Mouse (Mus musculus): ENCODE results near the gene Exd2. TPM values are rescaled to one million over a fixed set of nuclear protein-coding genes. Genes with fewer than 3 reads are reported as not detected.

Gene Exd2
- total RNA-seq, 2 experiments from 2014 or later, result 18.6 to 20.2 TPM

- no peak for DNase-seq
Observed at GRCm38 (mm10) chr12:80495691-80496090, 32.8 kb downstream of the Exd2 start.

- DNase-seq, result no peak
Observed at GRCm38 (mm10) chr12:80498356-80498755, 35.5 kb downstream of the Exd2 start.

DNA sequence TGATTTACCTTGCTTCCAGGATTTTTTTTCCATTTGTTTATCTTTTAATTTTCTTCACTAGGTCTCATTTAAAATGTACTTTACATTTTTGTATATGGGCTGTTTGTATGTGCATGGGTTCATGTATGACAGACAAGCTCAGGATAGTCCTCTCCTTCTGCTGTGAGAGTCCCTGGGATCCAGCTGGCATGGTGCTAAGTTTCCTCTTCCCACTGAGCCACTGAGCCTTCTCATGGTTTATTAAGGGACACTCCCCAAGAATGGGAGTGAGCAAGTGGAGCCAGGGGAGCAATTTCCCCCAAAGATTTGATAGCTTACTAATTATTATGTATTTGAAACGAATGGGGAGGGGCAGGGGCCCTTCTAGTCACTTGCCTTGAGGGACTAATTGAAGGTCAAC, 37.6 kb downstream of the Exd2 start:
- DNase-seq, result no peak

GRCm38 (mm10) chr12:80504718-80505117, 41.8 kb downstream of the Exd2 start:
- peak; percentile 13 to 37 for DNase-seq

- no peak for DNase-seq
Observed at GRCm38 (mm10) chr12:80507041-80507745, 44.3 kb downstream of the Exd2 start.

GRCm38 (mm10) chr12:80517977-80518376, 55.1 kb downstream of the Exd2 start, which contains the start of gene Galnt16:
Galnt16 (plus strand) TSS chr12:80518277.
- DNase-seq, result no peak

- DNase-seq, result peak in 1 of 2 experiments; percentile 37
Observed at GRCm38 (mm10) chr12:80518393-80518756, 55.5 kb downstream of the Exd2 start.

- DNase-seq, result peak; percentile 35 to 41
Observed at GRCm38 (mm10) chr12:80518757-80519620, 56.1 kb downstream of the Exd2 start.

- DNase-seq, result peak; percentile 20 to 39
Observed at GRCm38 (mm10) chr12:80519621-80520332, 56.9 kb downstream of the Exd2 start.

- no peak for DNase-seq
Observed at GRCm38 (mm10) chr12:80522006-80522405, 59.1 kb downstream of the Exd2 start.

GRCm38 (mm10) chr12:80524276-80524921, 61.5 kb downstream of the Exd2 start:
- no peak for DNase-seq

DNA sequence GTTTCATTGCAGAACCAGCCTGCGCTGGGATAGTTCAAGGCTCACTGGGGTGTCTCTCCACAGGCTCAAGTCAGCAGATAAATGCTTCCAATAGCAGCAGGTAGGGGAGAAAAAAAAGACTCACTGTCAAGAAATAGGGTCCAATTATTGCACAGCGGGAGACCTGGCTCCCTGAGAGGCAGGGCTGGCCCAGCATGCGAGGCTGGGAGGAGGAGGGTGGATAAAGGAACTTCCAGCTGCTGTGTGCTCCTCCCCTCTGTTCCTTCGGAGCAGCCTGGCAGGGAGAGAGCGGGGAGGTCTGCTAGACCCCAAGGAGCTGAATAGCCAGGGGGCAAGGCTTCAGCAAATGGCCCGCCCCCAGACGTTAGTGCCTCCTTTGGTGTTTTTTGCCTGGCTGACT, 62.6 kb downstream of the Exd2 start:
- DNase-seq, result no peak

GRCm38 (mm10) chr12:80526511-80526910, 63.6 kb downstream of the Exd2 start:
- DNase-seq, result peak; percentile 11 to 37

GRCm38 (mm10) chr12:80527727-80528389, 65.0 kb downstream of the Exd2 start:
- DNase-seq, result no peak

GRCm38 (mm10) chr12:80530052-80530451, 67.2 kb downstream of the Exd2 start:
- peak in 1 of 2 experiments; percentile 10 for DNase-seq

- no peak for DNase-seq
Observed at GRCm38 (mm10) chr12:80530630-80531029, 67.7 kb downstream of the Exd2 start.

DNA sequence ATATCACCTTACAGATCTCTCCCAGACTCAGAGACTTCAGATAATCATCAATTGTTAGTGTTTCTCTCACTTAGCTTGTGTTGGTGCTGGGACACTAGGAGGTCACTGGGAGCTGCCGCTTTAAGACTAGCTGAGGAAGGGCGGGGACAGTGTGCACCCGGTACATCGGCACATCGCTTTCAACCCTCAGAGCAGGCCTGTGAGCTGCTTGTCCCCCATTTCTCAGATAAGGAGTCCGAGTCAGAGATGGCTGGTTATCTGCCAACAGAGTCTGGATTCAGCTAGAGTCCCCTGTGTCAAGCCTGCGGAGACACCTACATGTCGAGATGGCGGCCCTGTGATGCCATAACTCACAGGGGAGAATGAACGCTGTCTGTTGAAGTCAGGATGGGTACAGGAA, 68.7 kb downstream of the Exd2 start:
- DNase-seq, result peak in 1 of 2 experiments; percentile 8

GRCm38 (mm10) chr12:80533876-80534275, 71.0 kb downstream of the Exd2 start:
- peak; percentile 41 to 66 for DNase-seq

DNA sequence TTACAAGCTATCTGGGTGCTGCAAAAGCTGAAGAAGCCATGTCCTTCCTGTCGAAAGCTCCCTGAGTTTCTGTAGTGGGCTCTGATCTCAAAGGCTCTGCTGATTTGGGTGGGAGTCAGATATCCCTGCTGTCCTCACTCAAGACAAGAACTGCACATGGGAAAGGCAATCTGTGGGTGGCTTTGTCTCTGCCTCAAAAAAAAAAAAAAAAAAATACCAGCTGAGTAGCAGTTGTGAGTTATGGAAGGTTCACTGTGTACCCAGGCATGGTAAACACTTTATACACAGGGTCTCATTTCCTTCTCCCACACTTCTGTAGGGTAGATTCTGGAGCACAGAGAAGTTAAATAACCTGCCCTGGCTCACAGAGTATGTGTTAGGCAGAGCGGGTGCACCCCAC, 74.4 kb downstream of the Exd2 start:
- DNase-seq, result no peak

GRCm38 (mm10) chr12:80538311-80538710, 75.4 kb downstream of the Exd2 start:
- DNase-seq, result no peak

DNA sequence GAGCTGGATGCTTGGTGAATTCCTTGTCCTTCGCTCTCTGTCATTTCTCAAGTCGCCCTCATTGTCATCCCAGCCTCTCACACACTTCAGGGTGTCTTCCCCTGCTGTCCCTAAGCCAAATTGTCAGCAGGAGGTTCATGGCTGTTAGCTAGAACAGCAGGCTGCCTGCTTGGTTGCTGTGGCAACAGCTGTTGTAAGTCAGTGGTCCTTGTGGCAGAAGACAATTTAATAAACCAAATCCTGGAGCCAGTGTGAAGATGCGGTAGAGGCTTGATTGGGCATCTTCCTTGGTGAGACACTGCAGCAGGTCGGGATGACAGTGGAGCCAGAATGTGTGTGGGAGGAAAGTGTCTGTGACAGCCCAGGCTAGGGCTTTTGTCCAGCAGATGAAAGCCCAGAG, 82.4 kb downstream of the Exd2 start:
- DNase-seq, result no peak

- DNase-seq, result peak; percentile 61 to 65
Observed at GRCm38 (mm10) chr12:80549646-80550045, 86.8 kb downstream of the Exd2 start.

Data from adrenal gland, postnatal 36 days (tissue).